Mouse (Mus musculus): ENCODE data around the gene Bcl2l10.

- no peak for TF ChIP-seq CTCF (IDR thresholded peaks at IDR 0.05; ENCODE audit: low read depth, low read length)
- no peak for TF ChIP-seq POLR2AphosphoS5 (IDR thresholded peaks at IDR 0.05; ENCODE audit: insufficient replicate concordance, low read depth, low read length)
- TF ChIP-seq GATA1 (IDR thresholded peaks at IDR 0.05; ENCODE audit: borderline replicate concordance, low read length): no peak
- no peak for TF ChIP-seq TAL1 (conservative IDR thresholded peaks at IDR 0.05; ENCODE audit: low read depth, low read length)
- TF ChIP-seq GATA2 (IDR thresholded peaks at IDR 0.05; ENCODE audit: borderline replicate concordance, low read depth, low read length): no peak
Measured at GRCm38 (mm10) chr9:75353094-75353493, 5.5 kb downstream of the Bcl2l10 start.
